Comparison of ENCODE assay signal across 8 mouse cellular contexts in genomic region chr1:155564741-155565140, GRCm38 (mm10). TPM values are rescaled to one million over a fixed set of nuclear protein-coding genes. Genes with fewer than 3 reads are reported as not detected.
A peak's percentile ranks its signal among the peaks of the same experiment; 100 is the strongest.
DNase-seq lines count a peak whose midpoint lies in the region; ATAC-seq and TF ChIP-seq lines count a peak whose summit lies in the region.

No protein-coding gene starts in this region.

- peak; percentile 63 for TF ChIP-seq CTCF in forebrain, postnatal 0 days (IDR thresholded peaks at IDR 0.05; ENCODE audit: low read depth)
- TF ChIP-seq CTCF in lung, adult 2 months (IDR thresholded peaks at IDR 0.05; ENCODE audit: insufficient read depth, low read length) = peak; percentile 75

- no peak overlapping the region for H3K9ac ChIP-seq in forebrain, postnatal 0 days
- H3K9ac ChIP-seq in forebrain, embryonic 16.5 days (replicated peaks; ENCODE audit: low read depth, low read length) = no peak overlapping the region

- no peak overlapping the region for H3K4me3 ChIP-seq in forebrain, postnatal 0 days (ENCODE audit: low read depth, low read length)
- H3K4me3 ChIP-seq in forebrain, embryonic 16.5 days (replicated peaks; ENCODE audit: low read length) = no peak overlapping the region
- no peak overlapping the region for H3K4me3 ChIP-seq in lung, adult 2 months (replicated peaks; ENCODE audit: extremely low read depth, low read depth, low read length)

- H3K27me3 ChIP-seq in forebrain, postnatal 0 days (ENCODE audit: insufficient read depth, low read length) = no peaks in the 10 kb centered on the region
- no peaks in the 10 kb centered on the region for H3K27me3 ChIP-seq in forebrain, embryonic 16.5 days (replicated peaks; ENCODE audit: control insufficient read depth, insufficient read depth, low read length)

- no peak overlapping the region for H3K4me2 ChIP-seq in forebrain, postnatal 0 days (ENCODE audit: low read depth)
- no peak overlapping the region for H3K4me2 ChIP-seq in forebrain, embryonic 16.5 days (ENCODE audit: low read length)

- ATAC-seq in forebrain, postnatal 0 days = peak; percentile 53; the same call in 1 of the 2 replicates
- no peak for ATAC-seq in forebrain, embryonic 16.5 days
- peak; percentile 98 for ATAC-seq in megakaryocyte, adult 5-6 weeks (ENCODE audit: poor library complexity, severe bottlenecking)

- H3K36me3 ChIP-seq in forebrain, postnatal 0 days (ENCODE audit: insufficient read depth) = peaks cover 15% of the 10 kb centered on the region
- peaks cover 12% of the 10 kb centered on the region for H3K36me3 ChIP-seq in forebrain, embryonic 16.5 days (ENCODE audit: control insufficient read depth, insufficient read depth)

- TF ChIP-seq POLR2A in lung, adult 2 months (IDR thresholded peaks at IDR 0.05; ENCODE audit: borderline replicate concordance, extremely low read depth, low read depth, low read length) = no peak

- 17% methylated on average over 3 of the region's 3 CpGs for WGBS in forebrain, postnatal 0 days
- 17% methylated on average over 3 of the region's 3 CpGs for WGBS in forebrain, embryonic 16.5 days
- WGBS in lung, adult 2 months = 28% methylated on average over 3 of the region's 3 CpGs

- H3K4me1 ChIP-seq in forebrain, postnatal 0 days (ENCODE audit: insufficient read depth) = 0 out of 2 replicates have a peak, but pooled peaks cover 9% of the 10 kb centered on the region
- H3K4me1 ChIP-seq in forebrain, embryonic 16.5 days (replicated peaks; ENCODE audit: control insufficient read depth, insufficient read depth, low read length) = peaks cover 9% of the 10 kb centered on the region
- H3K4me1 ChIP-seq in lung, adult 2 months (ENCODE audit: control insufficient read depth, insufficient read depth, low read length) = peaks cover 3% of the 10 kb centered on the region; the same call in 1 of the 2 replicates

- no peak overlapping the region for H3K27ac ChIP-seq in forebrain, postnatal 0 days (ENCODE audit: low read depth, low read length)
- no peak overlapping the region for H3K27ac ChIP-seq in forebrain, embryonic 16.5 days (ENCODE audit: low read length)

- peak; percentile 62 for DNase-seq in forebrain, postnatal 0 days
- no peak for DNase-seq in lung, adult 2 months
- no peak for DNase-seq in lung, postnatal 25 days (ENCODE audit: low spot score)
- peak; percentile 80 for DNase-seq in NIH3T3 (ENCODE audit: low read depth)
- DNase-seq in embryo, embryonic 11.5 days (ENCODE audit: low read depth, low spot score) = peak; percentile 38
- DNase-seq in frontal cortex, postnatal 25 days (ENCODE audit: low spot score in 2 of 2) = no peak

- no peaks in the 10 kb centered on the region for H3K9me3 ChIP-seq in forebrain, postnatal 0 days (ENCODE audit: low read length)
- no peaks in the 10 kb centered on the region for H3K9me3 ChIP-seq in forebrain, embryonic 16.5 days (ENCODE audit: control insufficient read depth, low read length)

RNA-seq across cellular contexts. Expression of gene Acbd6, which starts 6.8 kb away (rescaled TPM):
- 98.9 and 114 TPM in 2 replicates for total RNA-seq in forebrain, postnatal 0 days (2014; rRNA removed)
- polyA plus RNA-seq in forebrain, postnatal 0 days (2015; fragmentation: Nextera tagmentation; extraction: Ambion mirVana) = 143 and 152 TPM in 2 replicates
- polyA plus RNA-seq in forebrain, embryonic 16.5 days (2015; fragmentation: Nextera tagmentation; extraction: Ambion mirVana) = 84.4 and 87.4 TPM in 2 replicates
- polyA plus RNA-seq in lung, adult 2 months (2012; rRNA removed) = 73.4 and 164 TPM in 2 replicates
- 19.6 and 20.9 TPM in 2 replicates for total RNA-seq in megakaryocyte, adult 5-6 weeks (2015)
- 9.3 and 24.0 TPM in 2 replicates for total RNA-seq in megakaryocyte, adult 5-6 weeks (2017)

Comparison
In these comparisons a context has a peak if more than half of its experiments do, and no peak if none do; other contexts are left out.
1. DNase-seq: peak in forebrain, postnatal 0 days (single experiment), NIH3T3 (single experiment) and embryo, embryonic 11.5 days (single experiment); none in lung, adult 2 months (single experiment), lung, postnatal 25 days (single experiment) and frontal cortex, postnatal 25 days (0 of 2).